Mouse (Mus musculus) layer of hippocampus, adult 9-10 months (tissue): ENCODE results near the gene Col16a1.

Source experiments
- DNase-seq: peaks from one replicate; pipeline ENCODE4 v3.0.0; 2022; ENCODE audit warnings: low spot score

Col16a1 gene

GRCm38 (mm10) chr4:130084331-130084945, 36.8 kb downstream of the Col16a1 start:
- DNase-seq: no peak

GRCm38 (mm10) chr4:130085246-130085820, 37.7 kb downstream of the Col16a1 start:
- no peak for DNase-seq

DNA sequence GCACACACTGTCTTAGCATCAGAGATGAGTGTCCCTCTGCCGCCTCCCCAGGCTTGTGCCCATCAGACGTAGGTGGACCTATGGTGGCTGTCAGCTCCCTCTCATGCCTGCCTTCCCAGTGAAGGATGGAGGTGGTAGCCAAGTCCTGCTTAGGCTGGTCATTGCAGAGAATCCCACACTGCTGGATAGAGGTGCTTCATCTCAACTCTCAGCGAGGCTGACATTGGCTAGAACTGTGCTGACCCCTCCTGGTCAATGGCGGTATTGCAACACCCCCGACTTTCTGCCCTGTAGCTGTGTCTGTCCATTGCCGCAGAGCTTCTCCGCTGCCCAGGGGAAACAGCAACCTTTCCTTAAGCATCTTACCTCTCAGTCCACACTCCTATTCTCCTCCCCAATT, 39.7 kb downstream of the Col16a1 start:
- peak; percentile 95 for DNase-seq

DNA sequence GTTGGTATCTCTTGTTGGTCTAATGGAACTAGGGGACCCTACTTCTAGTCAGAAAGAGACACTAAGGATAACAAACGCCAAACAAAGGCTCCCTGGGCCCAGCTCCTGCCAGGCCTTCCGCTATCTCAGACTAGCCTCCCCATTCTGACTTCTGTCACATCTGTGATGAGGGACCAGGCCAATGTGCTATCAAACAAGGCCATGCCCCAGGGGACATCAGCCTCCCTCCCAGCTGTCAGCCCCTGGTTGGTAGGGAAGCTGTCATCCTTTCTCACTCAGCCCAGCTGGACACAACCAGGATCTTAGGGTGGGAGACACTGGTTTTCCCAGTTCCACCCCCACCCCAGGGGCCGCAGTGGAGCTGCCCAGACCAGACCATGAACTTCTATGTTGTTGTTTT, 47.5 kb downstream of the Col16a1 start:
- DNase-seq: no peak

- DNase-seq: no peak
Observed at GRCm38 (mm10) chr4:130101183-130101582, 53.5 kb downstream of the Col16a1 start.

- DNase-seq: no peak
Observed at GRCm38 (mm10) chr4:130102111-130102651, 54.5 kb downstream of the Col16a1 start, which contains the start of gene Pef1. Pef1 (plus strand) TSS chr4:130102558.

DNA sequence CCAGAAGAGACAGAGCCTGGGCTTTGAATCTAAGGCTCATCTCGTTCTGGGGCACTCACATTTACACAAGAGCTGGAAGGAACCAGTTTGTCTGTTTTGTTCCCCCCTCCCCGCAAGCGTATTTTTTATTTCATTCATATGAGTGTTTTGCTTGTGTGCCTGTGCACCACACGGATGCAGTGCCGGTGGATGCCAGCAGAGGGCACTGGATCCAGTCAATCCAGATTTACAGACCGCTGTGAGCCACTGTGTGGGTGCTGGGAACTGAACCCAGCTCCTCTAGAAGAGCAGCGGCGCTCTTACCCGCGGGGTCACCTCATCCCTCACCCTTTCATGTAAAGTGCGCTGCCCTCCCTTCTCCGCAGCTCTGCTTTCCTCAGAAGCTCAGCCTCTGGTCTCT, 56.0 kb downstream of the Col16a1 start:
- DNase-seq: no peak

DNA sequence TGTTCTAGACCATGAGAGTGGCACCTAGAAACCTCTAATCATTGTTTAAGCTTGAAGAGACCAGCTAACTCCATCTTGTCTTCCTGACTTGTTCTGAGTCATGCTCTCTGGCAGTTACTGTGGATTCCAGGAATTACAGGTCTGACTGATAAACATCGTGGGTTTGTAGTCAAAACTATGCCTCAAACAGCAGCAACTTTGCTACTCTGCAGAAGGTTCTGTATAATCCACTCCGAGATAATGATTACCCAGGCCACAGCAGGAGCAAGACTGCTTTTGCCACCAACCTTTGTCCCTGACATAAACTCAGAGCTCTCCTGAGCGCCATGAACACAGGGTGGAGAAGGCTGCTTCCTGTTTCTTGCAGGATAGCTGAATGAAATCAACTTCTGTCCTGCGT, 56.9 kb downstream of the Col16a1 start:
- no peak for DNase-seq

DNA sequence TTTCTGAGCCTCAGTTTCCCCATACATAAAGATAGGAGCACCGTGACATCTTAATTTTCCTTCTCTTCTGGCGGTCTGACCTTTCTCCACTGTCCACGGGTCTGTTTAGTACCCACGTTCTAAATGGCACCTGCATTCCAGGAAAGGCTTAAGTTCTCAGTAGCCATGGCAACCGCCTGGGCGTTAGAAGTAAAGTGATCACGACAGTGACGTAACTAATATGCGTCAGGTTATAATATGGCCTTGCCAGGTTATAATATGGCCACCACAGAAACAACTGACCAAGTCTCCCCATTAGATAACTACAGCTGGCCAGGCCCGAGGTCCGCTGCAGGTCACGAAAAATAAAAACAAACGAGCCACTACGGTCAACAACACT, 59.4 kb downstream of the Col16a1 start:
- DNase-seq: no peak

DNA sequence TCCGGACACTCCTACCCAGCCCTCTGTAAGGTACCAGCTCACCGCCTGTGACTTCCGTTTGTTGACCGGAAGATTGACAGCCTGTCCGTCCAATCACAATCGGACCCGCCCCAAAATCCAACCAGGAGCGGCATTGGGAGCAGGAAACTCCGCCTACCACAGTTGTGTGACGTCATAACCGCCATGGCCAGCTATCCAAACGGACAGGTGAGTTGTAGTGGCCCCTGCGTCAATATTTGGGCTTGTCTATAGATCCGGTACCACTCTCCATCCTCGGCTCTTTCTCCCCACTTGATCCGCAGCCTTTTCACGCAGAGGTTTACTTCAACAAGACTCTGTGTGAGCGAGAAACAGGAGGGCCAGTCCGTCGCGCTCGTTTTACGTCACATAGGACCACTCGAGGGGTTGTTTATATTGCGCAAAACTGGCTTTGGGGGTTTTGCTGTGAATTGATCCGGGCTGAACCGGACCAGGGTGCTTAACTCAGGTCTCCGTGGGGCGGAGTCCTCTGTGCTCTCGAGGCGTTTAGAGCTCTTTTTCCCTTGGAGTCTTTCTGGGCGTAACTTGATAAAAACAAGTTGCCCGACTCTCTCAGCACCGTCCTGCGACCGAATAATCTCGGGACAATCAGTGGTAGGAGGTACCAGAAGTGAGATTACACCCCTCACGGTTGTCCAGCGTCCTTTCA, 59.9 kb downstream of the Col16a1 start:
- DNase-seq: peak; percentile 100

- DNase-seq: no peak
Observed at GRCm38 (mm10) chr4:130108929-130109328, 61.3 kb downstream of the Col16a1 start.

DNA sequence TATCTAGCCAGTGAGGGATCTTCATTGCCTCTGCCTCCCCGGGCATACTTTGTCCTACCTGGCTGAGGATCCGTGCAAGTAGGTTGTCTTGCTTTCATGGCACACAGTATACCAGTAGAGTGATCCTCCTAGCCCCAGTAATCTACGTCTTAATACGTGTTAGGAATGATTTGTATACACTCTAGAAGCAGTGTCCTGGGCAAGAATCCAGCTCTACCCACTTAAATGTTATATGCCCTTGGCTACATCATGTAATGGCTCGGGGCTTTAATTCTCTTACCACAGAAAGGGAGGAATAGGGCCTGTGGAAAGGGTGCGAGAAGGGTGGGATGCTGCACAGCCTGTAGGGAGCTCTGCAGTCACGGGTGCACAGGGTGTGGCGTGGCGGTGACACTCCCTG, 62.0 kb downstream of the Col16a1 start:
- no peak for DNase-seq

DNA sequence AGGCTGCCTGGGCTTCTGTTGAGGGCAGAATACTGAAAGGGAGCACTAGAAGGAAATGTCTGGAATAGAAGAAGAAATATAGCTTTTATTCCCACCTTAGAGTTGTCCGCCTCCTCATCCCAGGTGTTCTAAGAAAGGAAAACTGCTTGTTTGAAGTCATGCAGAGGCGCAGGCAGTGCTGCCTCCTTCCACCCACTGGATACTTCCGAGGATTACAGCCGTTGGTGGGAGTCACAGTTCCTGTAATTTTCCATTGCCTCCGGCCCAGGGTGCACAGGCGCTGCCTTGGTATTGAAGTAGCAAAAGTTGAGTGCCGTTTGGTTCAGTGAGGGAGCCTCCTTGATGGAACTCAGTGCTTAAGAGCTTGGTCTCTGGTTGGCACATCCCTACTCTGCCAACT, 62.5 kb downstream of the Col16a1 start:
- DNase-seq: no peak

DNA sequence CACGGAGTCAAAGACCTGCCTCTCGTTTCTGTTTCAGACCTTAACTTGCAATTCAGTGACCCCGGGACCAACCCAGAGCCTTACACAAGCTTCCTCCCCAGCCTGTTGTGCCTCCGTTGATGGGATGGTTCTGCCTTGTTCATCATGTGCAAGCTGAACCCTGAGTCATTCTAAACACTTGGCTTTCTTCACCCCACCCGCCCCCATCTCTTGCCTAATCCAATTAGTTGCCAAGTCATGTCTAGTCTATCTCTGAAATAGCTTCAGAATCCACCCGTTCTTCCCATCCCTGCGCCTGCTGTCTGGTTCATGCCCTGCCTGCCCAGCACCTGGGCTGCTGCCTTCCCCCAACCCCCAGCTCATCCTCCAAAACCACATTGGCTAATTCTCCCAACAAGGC, 64.7 kb downstream of the Col16a1 start:
- peak; percentile 36 for DNase-seq

DNA sequence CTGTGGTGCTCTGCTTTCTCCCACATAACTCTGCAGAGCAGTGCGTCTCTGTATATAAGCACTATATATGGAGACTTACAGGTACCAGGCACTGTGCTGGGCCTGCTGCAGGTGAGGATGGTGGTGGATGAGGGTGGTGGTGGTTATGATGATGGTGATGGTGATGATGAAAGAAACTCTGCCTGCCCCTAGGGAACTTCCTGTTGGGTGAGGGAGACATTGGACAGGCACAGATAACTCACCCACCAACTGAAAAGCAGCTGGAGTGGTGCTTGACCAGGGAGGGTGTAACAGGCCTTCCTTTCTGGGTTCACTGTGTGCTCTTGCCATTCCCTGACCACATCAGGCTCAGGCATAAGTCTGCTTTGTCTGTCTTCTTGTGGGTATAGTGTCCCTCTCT, 65.1 kb downstream of the Col16a1 start:
- no peak for DNase-seq

- no peak for DNase-seq
Observed at GRCm38 (mm10) chr4:130120752-130121151, 73.1 kb downstream of the Col16a1 start.

- DNase-seq: no peak
Observed at GRCm38 (mm10) chr4:130121560-130121959, 73.9 kb downstream of the Col16a1 start.

DNA sequence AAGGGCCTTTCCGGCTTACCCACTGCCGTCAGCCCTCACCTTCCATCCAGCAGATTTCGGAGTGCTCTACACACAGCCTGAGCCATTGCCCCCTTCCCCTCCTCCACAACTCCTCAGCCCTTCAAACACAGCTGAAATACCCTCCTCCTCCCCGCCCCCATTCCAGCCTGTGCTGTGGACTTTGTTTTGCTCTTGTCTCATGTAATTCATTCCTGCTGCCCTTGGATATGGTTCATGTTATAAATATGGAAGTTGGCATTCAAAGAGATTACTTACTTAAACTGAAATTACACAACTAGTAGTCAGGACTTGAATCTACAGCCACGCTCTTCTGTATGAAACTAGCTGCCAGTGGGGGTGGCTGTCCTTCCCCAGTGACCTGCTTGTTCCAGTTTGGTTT, 75.4 kb downstream of the Col16a1 start:
- no peak for DNase-seq

GRCm38 (mm10) chr4:130124110-130124509, 76.5 kb downstream of the Col16a1 start:
- DNase-seq: no peak

GRCm38 (mm10) chr4:130125164-130125563, 77.5 kb downstream of the Col16a1 start:
- no peak for DNase-seq

DNA sequence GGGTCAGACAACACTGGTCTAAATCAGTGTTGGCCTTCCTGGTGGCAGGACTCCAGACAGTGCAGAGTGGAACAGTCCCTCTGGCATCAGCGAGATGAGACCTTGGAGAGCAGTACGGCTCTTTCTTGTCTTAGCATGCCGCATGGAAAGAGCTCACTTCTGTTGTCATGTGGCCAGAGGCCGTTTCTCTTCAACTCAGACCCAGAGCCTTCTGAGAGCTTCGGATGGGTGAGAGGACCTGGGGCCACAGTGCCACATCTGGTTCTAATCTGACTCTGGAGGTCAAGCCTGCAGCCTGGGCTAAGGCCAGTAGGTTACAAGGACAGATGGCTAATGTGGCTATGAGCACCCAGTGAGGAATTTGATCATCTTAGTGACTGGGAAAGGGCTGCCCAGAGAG, 78.3 kb downstream of the Col16a1 start:
- DNase-seq: no peak

DNA sequence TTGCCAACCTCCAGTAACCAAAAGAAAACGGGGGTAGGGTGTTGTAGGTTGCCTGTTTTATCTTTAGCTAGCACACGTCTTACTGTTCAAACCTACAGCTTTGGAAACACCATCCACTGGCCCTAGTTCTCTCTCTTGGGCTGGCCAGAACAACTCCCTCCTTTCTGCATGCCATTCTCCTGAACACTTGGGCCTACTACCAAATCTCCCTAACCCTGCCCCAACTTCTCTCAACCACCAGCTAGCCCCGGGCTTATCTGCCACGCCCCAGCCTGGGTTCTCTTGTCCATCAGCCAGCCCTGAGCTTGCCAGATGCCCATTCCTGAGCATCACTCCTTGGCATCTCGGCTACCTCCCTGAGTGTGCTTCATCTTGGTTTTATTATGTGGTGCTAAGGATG, 81.3 kb downstream of the Col16a1 start:
- DNase-seq: no peak

GRCm38 (mm10) chr4:130130082-130130481, 82.4 kb downstream of the Col16a1 start:
- no peak for DNase-seq
